Mouse (Mus musculus) bone marrow, adult 2 months (tissue): ENCODE measurements around the gene Nsd1.
"Not testable (repeated sequence)": the region's sequence is repeated elsewhere in the genome, so short reads cannot be mapped to it uniquely, and the experiment has no call there.

ENCODE experiments used
- CTCF ChIP-seq: fragments of 200-500 bp; IDR thresholded peaks from 2 replicates; pipeline ENCODE4 v1.5.1; 2011; ENCODE audit warnings: low read length, control low read depth; ENCODE audit not compliant: control insufficient read depth, insufficient read depth
- POLR2A ChIP-seq: fragments of 200-500 bp; IDR thresholded peaks from 2 replicates; pipeline ENCODE4 v1.6.1; 2011; ENCODE audit warnings: low read depth, mild to moderate bottlenecking, control low read depth, low read length, borderline replicate concordance; ENCODE audit not compliant: control insufficient read depth

DNA sequence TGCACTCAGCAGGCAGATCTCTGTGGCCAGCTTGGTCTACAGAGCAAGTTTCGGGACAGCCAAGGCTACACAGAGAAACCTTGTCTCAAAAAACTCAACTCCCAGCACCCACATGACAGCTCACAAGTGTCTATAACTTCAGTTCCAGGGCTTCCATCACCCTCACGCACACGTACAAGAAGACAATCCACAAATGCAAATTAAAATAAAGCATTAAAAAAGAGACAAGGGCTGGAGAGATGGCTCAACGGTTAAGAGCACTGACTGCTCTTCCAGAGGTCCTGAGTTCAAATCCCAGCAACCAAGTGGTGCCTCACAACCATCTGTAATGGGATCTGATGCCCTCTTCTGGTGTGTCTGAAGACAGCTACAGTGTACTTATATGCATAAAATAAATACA is 6.8 kb upstream of the Nsd1 start:
- not testable (repeated sequence) for TF ChIP-seq CTCF, POLR2A
